Mouse (Mus musculus): Measurements from ENCODE around the gene Rpap3.
A peak's percentile ranks its signal among the peaks of the same experiment; 100 is the strongest.

Rpap3 gene

DNA sequence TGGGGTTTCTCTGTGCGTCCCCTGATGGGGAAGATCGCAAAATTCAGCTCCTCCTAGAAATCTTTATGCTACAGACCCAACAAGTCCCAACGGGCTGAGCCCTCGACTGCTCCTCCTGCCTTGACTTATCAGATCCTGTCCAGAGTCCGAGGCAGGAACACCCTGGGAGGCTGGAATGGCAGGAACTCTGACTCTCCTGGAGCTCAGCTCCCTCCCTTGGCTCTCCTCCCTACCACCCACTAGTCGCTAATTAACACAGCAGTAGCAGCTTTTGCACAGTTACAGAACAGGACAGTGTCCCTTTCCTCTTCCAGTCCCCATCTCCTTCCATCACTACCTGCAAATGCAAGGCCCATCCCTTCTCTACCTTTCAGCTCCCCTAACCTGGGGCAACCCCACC is 24.7 kb upstream of the Rpap3 start:
- peak in 1 of 2 experiments; percentile 20 for DNase-seq

DNA sequence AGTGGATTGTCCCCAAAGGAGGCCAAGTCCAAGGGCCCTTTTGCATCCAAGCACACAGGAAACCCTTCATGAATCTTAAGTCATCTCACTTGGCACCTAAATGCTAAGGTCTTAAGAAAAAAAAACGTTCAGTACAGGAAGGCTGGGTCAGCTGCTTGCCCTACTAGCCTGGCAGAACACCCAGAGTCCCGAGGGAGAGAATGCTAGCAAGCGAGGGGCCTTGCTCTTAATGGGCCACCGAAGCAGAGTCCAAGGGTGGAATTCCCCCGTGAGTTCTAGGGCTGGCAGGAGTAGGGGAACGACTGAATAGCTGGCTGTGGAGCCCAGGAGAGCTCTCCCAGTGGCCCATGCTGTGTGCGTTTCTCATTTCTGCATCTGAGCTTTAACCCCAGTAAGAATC is 23.2 kb upstream of the Rpap3 start:
- DNase-seq: no peak

DNA sequence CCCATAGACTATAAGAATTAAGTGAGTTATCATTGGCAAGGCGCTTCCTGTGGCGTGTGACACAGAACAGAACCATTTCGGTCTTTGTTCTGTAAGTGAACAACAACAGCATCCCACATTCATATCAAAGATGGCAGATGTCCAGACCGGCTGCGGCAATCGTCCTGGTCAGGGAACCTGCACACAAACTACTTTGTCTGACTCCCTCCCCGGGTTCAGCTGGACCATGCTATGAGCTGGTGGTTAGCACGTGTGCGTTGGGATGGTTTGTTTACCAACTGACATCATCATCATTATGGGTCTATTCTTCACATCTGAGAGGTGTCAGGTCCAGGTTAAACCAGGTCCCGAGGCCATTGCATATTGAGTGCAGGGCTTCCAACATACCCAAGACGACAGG is 22.8 kb upstream of the Rpap3 start:
- peak in 1 of 2 experiments; percentile 20 for DNase-seq

DNA sequence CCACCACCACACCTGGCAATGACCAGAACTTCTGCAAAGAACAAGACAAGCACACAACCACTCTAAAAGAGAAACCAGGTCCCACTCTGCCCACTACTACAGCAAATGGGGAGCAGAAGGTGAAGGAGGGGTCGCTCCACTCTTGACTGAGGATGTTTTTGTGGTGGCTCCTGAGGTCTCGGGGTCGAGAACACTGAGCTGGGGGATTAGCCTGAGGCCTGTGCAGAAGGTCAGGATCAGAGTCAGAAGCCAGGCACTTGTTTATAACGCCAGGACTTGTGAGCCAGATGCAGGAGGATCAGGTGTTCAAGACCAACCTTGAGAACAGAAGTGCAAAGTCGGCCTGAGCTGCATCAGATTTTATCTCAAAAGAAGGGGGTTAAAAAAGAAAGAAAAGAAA is 21.9 kb upstream of the Rpap3 start:
- peak in 1 of 2 experiments; percentile 38 for DNase-seq

DNA sequence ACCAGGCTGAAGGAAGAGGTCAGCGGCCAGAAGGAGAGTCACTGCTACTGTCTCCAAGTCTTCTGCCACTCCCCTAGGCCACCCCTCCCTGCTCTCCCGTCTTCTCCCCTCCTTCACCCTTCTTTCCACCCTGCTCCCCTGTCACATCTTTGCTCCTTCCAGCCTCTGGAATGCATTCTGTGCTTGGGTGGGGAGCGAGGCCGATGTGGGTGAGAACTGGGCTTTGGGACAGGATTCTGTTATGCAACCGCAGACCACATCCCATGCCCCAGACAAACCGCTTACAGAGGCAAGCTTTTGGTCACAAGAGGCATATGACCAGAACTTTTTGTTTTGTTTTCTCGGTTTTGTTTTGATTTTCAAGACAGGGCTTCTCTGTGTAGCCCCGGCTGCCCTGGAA is 21.4 kb upstream of the Rpap3 start:
- peak in 1 of 2 experiments; percentile 44 for DNase-seq

DNA sequence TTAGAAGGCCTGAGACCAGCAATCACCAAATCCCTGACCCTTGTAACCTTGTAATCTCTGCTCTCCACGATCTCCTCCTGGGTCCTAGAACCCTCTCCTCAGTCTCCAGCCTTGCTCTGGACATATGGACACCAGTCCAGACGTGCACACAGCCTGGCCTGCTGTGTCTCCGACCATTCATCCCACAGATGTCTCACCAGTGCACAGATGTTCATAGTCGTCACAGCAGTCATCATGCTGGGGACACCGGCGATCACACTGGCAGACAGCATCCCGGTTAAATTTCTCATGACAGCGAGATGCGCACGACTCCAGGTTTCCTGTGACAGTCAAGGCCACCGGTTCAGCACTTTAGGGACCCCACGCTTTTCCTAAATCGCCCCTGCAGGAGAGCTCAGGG is 20.7 kb upstream of the Rpap3 start:
- no peak for DNase-seq

DNA sequence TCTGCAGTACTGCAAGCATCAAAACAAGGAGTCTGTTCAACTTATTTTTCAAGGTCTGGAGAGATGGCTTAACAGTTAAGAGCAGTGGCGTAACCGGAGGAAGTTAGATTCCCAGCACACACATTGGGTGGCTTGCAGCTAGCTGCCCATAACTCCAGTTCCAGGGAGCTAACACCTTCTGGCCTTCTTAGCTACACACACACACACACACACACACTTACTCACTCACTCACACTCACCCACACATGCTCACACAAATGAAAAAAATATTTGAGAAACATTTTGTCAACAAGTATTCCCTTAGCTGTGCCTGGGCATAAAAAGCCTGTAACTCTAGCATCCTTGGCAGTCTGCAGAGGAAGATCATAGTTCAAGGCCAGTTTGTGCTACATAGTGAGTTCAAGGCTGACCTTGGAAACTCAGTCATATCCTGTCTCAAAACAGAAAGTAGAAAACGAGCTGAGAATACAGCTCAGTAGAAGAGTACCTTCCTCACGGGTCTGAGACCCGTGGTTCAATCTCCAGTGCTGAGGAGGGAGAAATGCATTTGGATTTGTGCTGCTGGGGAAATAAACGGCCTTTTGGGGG is 19.7 kb upstream of the Rpap3 start:
- DNase-seq: peak in 1 of 2 experiments; percentile 14

DNA sequence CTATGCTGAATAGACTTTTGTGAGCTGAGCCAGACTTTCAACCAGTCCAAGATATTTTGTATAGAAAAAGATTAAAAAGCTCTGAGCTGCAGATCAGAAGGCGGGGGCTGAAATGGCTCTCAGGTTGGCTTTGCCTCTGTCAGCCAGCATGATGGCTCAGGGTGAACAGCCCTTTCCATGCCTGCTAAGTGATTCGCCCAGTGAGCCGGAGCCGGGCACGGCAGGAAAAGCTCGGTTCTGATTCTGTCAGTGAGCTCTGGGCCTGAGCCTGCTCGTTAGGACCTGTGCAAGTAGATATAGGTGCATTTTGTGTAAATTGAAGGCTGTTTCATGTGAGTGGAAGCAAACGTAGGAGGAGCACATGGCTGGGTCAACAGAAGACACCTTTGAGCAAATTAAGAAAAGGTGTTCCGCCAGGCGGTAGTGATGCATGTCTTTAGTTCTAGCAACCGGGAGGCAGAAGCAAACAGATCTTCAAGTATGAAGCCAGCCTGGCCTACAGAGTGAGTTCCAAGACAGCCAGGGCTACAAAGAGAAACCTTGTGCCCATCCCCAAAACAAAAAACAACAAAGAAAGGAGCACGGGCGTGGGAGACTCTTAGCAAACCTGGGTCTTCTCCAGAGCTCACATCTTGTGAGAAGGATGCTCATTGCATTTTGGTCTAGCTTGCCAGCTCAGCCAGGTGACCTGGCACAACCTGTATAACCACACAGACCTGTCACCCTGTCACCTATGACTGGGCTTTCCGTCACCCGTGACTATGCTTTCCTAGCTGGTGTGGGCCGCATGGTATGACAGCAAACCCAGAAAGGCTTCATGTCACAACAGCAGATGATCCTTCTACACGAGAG is 18.9 kb upstream of the Rpap3 start:
- peak in 1 of 2 experiments; percentile 15 for DNase-seq

DNA sequence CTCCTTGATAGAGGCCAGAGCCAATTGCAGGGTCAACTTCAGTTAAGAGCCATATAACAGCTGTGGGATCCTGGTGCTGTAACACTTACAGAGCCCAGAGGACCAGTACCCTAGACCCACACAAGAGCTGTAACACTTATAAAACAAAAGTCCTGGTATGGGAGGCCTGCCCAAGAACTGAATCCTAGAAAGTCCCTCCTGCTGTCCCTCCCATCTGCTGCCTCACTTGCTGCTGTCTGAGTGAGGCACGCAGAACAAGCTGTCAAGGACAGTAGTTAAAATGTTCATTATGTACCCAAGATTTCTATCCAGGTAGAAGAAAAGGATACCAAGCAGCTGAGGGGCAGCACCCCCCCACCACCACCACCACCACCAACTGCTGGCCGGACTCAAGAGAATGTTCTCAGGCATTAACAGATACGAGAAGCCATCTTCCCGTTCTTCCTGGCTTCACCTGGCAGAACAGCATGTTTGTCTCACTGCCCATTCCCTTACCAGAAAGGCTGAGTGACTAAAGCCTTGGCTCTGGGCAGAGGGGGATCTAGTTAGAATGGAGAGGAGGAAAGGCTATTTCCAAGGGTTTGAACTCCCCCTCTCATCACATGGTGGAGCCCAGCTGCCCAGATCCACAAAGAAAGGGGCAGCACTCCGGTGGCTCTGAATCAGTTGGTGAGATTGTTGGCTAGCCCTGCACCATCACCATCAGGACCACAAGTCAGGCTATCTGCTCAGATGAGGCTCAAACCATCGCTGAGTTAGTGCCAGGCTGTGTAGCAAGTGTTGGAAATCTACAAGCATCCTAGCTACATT is 18.1 kb upstream of the Rpap3 start:
- no peak for DNase-seq

DNA sequence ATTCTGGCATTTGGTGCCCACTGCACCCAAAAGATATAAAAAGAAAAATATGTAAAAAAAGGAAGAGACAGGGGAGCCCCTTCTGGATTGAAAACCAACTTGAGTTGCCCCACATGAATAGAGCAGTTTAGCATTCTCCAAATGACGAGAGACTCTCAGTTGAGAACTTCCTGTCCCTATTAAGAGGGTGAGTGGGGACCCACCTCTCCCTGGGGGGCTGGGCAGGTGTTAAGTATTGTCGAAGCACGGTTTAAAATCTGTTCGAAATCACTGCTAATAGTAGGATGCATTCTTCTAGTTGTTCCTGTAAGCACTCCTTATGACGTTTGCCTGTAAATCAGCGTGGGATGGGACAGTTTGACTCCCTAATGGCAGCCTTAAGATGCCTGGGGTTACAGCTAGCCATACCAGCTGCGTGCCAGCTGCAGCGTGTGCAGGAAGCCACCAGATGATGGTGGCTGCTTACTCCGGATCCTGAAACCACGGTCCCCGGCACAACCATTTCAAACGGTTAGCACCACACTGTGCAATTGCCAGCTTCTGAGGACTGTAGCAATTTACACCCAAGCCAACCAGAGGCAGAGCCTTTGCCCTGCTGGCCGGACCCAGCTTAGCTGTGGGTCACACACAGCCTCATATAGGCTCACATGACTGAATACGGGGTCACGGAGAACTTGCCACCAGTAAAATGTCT is 15.5 kb upstream of the Rpap3 start:
- peak; percentile 69 to 79 for DNase-seq

DNA sequence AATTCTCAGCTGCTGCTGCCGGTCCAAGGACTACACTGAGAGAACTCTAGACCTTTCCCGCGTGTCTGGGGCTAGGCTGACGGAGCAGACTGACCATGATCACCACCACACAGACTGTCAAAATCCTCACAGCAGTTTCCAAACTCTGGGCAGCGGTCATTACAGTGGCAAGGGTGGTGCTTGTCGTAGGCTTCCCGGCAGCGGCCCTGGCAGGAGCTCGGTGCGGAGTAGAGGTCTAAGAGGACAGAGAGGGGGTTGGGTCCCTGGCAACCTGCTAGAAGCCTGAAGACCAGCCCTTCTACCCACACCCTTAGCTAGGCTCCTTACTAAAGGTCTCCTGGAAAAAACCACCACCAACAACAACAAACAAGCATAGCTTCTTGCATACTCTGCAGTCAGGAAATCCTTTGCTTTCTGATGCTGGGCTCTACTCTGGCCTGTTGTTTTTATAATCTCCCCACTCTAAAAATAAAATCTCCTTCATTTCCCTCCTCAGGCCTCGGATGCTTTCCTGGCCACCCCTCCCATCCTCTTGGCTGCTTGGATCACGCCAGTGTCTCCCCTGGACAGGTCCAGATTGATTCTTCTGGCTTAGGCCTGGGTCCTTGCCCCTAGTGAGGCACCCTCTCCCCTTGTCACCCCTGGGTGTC is 14.5 kb upstream of the Rpap3 start:
- no peak for DNase-seq

DNA sequence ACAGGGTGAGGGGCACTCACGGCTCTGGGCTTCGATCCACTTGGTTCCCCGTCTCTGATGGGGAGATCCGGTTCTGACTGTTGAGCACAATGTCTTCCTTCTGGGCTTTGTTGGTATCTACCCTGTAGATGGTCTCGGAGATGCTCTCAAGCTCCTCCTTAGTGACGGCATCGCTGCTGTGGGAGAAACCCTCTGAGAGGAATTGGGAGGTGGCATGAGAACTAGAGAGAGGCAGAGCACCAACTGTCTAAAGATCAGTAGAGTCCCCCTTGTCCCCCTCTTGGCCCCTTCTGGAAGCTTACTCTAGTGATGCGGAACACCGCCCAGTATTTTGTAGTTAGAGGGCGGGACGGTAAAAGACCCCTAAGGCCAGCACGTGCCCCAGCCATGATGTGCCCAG is 13.9 kb upstream of the Rpap3 start:
- DNase-seq: peak in 1 of 2 experiments; percentile 40

DNA sequence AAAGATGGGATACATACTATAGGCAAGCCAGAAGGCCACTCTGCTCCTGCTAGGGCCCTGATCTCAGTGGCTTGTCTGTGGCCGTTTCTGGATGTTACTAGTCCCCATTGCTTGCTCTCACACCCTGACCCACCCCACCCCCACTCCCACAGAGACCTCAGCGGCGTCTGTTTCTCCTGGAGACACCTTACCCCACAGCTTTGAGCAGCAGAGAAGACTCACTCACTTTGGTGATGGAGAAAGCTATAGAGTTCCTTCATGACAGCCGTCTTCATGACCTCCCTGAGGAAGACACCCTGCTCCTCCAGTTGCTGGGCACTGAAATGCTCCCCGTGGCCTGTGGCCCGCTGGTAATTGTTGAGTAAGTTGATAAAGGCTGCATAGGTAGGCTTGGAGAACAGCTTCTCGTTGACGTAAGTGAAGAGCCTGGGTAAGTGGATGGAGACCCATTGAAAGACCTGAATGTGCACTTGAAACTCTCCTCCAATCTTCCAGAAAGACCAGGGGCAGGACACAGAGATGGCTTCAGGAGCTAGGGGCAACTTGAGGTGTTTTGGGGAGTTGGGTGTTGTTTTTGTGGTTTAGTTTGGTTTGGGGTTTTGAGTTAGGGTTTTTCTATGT is 13.0 kb upstream of the Rpap3 start:
- peak in 1 of 2 experiments; percentile 32 for DNase-seq

DNA sequence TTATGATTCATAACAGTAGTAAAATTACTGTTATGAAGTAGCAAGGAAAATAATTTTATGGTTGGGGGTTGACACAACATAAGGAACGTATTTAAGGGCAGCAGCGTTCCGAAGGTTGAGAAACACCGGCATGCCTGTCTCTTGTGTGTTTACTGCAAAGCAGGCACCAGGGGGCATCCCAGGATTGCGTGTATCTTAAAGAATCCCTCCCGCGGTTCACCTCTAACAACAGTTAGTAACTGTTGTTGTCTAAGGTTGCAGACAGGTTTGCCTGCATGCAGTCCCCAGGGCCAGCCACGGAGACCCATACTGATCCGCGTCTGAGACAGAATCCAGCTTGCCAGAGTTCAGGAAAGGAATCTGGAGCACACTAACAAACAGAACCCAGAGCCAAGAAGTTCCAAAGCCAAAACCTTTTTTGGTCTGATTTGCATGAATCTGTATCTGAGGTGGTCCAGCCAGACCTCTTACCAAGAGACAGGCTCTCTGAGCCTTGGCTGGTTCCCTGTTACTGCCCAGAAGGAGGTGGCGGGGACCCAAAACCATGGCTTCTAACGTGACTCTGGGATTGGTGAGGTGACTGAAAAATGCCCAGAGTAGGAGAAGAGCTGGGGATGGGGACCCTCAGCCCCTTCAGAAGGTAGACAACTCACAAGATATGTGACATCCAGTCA is 12.4 kb upstream of the Rpap3 start:
- DNase-seq: peak in 1 of 2 experiments; percentile 72

DNA sequence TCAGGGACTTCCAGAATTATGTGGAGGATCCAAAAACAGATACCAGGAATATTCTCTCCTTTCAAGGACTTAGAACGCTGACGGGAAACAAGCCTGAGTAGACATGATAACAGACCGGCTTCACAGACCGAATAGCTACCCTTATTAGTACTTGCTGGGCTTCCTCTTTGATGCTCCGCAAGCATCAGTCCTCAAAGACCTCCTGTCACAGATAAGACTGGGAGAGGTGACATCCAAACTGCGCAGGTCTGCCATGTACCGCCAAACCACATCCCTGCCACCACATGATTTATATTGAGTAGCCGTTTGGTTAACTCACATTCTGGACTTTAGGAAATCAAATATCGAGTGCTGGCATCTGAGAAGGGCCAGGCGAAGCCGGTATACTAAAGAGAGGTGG is 11.2 kb upstream of the Rpap3 start:
- no peak for DNase-seq

DNA sequence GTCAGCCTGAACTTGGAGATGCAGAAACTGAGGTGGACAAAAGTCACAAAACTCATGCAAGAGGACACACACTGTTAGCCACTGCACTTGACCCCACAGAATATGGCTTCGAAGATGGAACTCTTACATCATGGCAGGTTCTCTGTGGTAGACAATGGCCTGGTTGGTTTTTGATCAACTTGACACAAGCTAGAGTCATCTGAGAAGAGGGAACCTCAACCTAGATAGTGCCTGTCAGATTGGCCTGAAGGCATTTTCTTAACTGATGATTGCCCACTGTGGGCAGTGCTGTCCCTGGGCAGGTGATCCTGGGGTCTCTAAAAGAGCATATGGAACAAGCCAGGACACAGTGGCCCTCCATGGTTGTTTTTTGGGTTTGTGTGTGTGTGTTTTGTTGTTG is 10.1 kb upstream of the Rpap3 start:
- no peak for DNase-seq

DNA sequence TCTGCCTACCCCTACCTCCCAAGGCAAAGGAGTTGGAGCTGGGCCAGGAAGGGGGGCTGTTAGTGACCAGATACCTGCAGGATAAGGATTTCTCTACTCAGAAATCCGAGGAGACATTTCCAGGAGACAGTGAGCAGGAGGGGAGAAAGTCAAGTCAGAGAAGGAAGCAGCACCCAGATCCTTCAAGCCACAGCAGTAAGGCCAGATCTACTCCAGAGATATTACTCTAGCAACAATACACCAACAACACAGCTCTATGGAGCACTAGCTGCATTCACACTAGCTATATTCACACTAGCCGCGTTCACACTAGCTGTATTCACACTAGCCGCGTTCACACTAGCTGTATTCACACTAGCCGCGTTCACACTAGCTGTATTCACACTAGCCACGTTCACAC is 9.5 kb upstream of the Rpap3 start:
- no peak for DNase-seq

DNA sequence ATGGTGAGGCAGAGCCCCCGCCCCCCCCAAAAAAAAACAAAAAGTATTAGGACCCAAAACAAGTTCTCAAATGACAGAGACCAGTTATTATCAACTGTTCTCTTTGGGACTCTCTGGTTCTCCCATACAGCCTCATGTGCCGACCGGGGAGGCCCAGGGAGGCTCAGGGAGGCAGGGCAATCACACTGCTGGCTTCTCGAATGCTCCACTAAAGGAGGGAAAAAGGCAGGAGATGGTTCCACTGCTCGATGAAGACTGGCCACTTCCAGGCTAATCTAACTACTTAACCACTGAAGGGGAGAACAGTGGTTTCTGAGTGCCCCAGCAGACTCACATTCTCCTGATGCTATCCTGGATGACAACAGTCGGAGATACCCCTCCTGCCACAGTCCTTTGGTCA is 6.9 kb upstream of the Rpap3 start:
- no peak for DNase-seq

DNA sequence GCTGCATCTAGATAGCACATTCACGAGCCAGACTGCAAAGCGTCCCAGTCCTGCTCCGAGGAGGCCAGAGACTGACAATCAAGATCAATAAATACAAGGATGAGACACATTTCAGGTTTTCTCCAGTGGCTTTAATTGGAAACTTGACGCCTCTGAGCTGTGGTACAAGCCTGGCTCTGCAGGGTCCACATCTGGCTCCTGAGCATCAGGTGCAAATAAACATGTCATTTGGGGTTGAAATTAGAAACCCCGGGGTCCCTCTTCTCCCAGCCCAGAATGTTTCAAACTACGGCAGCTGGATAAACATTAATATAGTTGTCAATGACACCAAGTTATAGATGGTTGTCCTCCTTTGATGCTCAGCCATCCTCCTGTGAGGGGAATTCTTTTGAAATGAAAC is 5.3 kb upstream of the Rpap3 start:
- DNase-seq: no peak

DNA sequence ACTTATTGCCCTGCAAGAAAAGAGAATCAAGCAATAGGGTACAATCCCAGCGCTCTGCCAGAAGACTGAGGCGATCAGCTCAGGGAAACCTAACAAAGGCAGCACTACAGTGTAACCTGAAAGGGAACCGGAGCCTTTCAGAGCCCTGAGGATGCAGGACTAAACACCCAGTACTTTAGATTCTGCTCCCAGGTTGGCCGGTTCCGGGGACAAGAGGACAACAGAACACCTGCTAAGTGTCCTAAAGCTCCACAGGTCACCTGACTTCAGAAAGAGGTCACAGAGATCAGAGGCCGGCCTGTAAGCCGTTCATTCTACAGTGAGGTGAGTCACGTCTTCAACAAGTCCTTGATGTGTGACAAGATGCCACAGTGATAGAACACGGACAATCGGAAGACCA is 9.0 kb downstream of the Rpap3 start:
- no peak for DNase-seq

DNA sequence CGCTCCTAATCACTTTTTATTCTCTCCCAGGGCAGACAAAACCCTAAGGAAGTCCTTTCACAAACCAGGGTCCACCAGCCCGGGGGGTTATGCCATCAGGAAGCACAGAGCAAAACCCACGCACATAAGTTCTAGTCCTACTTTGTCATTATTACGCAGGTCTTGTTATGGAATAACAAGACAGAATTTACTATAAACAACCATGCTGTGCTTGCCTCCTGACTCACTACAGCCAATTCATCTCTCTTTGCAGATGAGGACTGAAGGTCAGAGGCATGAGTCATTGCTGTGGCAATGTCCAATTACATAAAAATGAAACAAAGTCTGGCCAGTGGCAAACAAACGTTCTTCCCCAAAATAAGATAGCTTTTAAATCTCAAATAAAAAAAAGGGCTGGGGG is 12.2 kb downstream of the Rpap3 start:
- no peak for DNase-seq
